Mouse (Mus musculus) kidney, adult 18-20 months (tissue): ENCODE results near the gene Ccdc155.
A peak's percentile ranks its signal among the peaks of the same experiment; 100 is the strongest.
"Not testable (repeated sequence)": the region's sequence is repeated elsewhere in the genome, so short reads cannot be mapped to it uniquely, and the experiment has no call there.

ENCODE experiments used
- DNase-seq: peaks from one replicate; pipeline ENCODE4 v3.0.0; 2021

Gene Ccdc155

DNA sequence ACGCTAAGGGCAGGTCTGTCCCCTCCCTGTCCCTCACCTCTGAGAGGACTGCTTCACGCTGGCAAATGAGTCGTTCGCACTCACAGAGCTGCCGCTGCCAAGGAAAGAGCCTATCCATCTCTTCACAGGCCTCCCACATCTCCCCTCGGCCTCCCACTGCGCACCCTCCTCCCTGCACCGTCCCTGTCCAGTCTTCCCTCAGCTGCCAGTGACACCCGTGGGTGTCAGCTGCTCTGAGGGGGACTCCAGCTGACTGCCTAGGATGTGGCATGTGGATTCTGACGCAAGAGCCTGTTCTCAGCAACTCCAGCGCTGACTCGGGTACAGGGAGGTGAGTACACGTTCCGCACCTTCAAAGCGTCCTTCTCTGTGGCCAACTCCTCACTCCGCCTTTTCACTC is 15.1 kb downstream of the Ccdc155 start:
- DNase-seq: no peak

- DNase-seq: no peak
Observed at GRCm38 (mm10) chr7:45185921-45186320, 18.8 kb downstream of the Ccdc155 start.

- no peak for DNase-seq
Observed at GRCm38 (mm10) chr7:45183672-45184071, 21.0 kb downstream of the Ccdc155 start.

- DNase-seq: no peak
Observed at GRCm38 (mm10) chr7:45182606-45183005, 22.1 kb downstream of the Ccdc155 start.

DNA sequence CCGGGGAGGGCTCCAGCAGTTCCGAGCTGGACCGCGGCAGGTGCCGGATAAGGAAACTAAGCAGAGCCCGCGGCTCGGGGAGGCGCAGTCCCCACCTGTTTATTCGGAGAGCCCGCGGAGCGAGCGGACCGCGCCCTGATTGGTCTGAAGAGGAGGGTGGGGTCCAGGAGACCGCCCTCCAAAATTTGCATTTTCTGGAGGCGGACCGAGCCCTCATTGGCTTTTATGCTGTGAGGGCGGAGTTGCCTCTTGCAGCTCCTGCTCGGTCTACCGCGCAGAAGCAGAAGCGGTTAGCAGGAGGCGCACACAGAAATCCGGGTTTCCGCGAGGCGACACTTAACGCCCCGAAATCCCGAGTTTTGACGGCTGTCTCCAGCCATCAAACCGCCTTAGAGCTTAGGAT is 22.5 kb downstream of the Ccdc155 start:
- peak; percentile 88 for DNase-seq

GRCm38 (mm10) chr7:45181540-45181939 is 23.2 kb downstream of the Ccdc155 start:
- DNase-seq: no peak

- DNase-seq: no peak
Observed at GRCm38 (mm10) chr7:45180896-45181477, 23.7 kb downstream of the Ccdc155 start, which contains the start of gene Pth2. Gene Pth2, plus strand, starts transcription at chr7:45180995.

GRCm38 (mm10) chr7:45179469-45179868 is 25.2 kb downstream of the Ccdc155 start, which contains the start of gene Gfy:
Gene Gfy, minus strand, starts transcription at chr7:45179569.
- no peak for DNase-seq

GRCm38 (mm10) chr7:45178550-45178949 is 26.1 kb downstream of the Ccdc155 start:
- no peak for DNase-seq

DNA sequence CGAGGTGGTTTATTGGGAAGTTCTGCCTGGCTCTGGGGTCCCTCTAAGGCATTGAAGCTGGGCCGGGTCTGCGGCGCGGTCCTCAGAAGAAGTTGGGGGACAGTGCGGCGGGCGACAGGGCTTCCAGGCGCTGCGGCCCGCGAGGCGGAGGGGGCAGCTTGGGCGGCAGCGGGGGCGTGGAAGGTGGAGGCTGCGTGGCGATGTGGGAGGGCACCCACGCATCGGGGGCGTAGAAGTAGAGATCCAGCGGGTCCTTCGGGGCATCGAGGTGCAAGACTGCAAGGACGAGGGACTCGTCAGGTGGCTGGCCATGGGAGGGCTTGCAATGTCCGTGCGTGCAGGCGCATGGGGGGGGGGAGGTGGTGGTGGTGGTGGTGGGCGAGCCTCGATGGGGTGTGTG is 28.3 kb downstream of the Ccdc155 start:
- no peak for DNase-seq

DNA sequence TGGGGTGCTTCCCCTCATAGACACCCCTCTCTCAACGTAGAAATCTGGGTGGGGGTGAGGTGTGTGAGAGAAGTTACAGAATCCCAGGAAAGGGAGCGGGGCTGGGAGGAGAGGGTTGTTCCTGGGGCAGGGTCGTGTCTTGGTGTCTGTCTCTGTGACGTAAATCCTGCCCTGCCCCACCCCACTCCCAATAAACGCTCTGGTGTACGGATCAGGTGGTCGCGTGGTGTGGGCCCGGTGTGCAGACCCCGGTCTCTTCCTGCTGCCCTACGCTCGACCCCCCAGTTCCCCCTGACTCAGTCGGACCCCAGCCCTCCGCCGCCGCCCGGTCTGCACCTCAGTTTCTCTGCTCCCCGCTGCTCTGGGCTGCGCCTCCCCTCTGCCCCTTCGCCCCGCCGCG is 28.8 kb downstream of the Ccdc155 start:
- no peak for DNase-seq

DNA sequence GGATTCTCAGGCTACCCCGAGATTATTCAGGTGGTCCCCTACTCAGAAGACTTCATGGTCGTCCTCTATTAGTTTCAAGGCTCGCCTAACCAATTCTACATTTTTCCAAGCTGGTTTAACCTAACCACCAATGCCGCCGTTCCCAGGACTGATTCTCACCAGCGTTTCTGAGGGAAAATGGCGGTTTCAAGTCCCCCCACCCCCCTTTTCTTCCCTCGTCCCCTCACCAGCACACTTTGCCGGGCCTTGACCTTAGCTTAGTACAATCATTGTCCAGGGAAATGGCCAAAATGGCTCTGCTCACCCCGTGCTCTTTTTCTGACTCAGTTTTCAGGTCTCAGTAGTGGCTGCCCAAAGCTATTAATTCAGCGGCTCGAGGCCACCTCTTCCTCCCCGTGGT is 29.3 kb downstream of the Ccdc155 start:
- no peak for DNase-seq

DNA sequence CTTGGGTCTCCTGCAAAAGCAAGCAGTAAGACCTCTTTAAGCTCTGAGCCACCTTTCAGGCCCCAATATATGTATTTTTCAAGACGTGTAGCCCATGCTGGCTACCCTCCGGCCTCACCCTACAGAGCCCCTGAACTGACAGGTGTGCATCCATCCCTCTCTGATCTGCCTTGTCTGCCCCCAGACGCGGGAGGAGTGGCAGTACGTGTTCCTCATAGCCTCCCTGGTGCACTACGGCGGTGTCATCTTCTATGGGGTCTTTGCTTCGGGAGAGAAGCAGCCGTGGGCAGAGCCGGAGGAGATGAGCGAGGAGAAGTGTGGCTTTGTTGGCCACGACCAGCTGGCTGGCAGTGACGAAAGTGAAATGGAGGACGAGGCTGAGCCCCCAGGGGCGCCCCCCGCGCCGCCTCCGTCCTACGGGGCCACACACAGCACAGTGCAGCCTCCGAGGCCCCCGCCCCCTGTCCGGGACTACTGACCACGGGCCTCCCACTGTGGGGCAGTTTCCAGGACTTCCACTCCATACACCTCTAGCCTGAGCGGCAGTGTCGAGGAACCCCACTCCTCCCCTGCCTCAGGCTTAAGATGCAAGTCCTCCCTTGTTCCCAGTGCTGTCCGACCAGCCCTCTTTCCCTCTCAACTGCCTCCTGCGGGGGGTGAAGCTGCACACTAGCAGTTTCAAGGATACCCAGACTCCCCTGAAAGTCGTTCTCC is 30.0 kb downstream of the Ccdc155 start:
- DNase-seq: no peak

GRCm38 (mm10) chr7:45173772-45174171 is 30.9 kb downstream of the Ccdc155 start:
- not testable (repeated sequence) for DNase-seq

DNA sequence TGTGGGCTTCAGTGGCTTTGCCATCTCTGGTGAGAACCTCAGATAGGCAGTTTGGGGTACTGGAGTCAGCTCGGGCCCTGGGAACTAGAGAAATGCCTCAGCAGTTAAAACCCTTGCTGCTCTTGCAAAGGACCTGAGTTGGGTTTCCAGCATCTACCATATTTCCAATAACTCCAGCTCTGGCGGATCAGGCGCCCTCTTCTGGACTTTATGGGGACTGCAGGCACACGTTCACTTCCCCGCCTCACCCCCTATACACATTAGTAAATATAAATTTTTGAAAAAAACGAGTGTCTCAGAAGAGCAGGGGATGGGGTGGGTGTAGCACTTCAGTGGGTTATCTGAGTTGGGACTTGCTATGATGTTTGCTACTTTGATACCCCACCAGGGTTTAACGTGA is 31.7 kb downstream of the Ccdc155 start:
- peak; percentile 30 for DNase-seq

DNA sequence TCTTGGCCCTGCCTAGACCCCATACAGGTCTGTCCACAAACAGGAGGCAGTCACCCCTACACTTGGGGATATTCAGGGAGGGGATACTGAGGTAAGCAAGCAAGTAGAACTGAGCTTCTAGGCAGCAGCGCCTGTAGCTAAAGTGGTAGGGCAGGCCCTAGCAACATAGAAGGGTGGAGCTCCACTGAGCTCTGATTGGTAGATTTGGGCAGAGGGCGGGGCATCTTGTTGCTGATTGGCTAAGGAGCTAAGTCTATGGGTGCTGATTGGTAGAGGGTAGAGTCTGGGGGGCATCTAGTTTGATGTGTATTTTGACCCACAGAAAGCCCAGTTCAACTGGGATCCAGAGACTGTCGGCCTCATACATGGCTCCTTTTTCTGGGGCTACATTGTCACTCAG is 35.2 kb downstream of the Ccdc155 start:
- DNase-seq: no peak

GRCm38 (mm10) chr7:45168656-45169055 is 36.0 kb downstream of the Ccdc155 start:
- no peak for DNase-seq

GRCm38 (mm10) chr7:45167761-45168445 is 36.8 kb downstream of the Ccdc155 start:
- DNase-seq: no peak

GRCm38 (mm10) chr7:45166950-45167401 is 37.7 kb downstream of the Ccdc155 start:
- no peak for DNase-seq

DNA sequence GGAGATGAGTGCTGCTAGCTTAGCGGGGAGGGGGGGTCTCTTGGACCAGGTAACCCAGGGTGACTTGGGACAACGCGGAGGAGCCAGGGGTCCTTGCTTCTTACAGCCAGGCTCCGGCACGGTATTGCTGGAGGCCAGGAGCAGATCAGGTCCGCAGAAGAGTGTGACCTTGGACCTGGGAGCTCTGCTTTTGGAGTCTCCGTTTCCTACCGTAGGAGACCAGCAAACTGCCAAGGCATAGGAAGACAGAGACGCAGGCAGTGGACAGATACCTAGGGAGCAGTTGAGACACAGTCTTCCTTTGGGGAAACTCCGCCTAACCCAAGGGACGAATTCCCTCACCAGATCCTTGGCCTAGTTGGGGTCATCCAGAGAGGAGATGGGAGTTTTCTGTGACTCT is 39.0 kb downstream of the Ccdc155 start:
- DNase-seq: no peak

GRCm38 (mm10) chr7:45164833-45165232 is 39.9 kb downstream of the Ccdc155 start:
- no peak for DNase-seq

DNA sequence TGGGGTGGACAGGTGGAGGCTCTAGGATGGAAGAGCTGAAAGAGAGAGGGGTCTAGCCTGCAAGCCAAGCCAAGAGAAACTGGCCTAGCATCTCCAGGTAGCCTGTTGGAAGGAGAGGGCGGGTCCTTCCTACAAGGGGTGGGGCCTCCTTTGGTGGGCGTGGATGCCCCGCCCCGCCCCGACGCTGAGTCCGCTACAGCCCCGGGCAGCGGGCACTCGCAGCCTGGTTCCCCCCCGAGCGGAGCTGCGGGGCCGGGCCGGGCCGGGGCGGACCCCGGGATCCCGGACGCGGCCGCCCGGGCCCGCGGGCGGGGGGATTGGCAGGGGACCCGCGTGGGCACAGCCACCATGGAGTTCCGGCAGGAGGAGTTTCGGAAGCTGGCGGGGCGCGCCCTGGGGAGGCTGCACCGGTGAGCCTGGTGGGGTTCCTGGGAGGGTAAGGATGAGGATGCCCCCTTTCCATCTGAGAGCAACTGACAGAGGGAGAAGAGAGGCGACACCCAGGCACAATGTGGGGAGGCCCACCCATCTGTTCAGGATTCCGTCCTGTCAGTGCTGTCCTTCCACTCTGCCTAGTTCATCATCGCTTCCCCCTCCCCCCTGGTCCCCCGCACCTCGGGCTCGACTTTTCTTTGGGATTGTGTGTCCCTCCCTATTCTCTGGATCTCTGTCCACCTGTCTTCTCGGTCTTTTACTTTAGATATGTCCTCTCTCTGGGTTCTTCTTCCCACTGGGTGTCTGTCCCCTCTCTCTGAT is 40.8 kb downstream of the Ccdc155 start, which contains the start of gene Slc17a7:
Gene Slc17a7 (plus strand): TSS at position 215 of the 756 bp plus-strand sequence.
- peak; percentile 50 for DNase-seq

DNA sequence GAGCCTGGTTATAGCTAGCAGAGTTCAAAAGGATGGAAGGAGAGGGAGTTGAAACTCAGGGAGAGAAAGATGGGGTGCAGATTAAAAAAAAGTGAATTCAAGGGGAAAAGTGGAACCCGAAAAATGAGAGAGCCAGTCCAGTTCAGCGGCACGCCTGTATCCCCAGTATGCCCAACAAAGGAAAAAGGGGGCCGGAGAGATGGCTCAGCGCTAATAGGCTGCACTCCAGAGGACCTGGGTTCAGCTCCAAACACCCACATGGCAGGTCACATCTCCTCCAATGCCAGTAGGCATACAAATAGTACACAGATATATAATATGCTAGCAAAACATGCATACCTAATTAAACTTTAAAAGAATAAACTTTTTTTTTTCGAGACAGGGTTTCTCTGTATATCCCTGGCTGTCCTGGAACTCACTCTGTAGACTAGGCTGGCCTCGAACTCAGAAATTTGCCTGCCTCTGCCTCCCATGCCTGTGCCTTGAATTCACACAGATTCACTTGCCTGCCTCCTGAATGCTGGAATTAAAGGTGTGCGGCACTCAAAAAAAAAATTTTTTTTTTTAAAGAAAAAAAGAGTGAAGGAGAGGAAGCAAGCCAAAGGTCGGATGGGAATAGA is 41.6 kb downstream of the Ccdc155 start:
- no peak for DNase-seq
